Mouse (Mus musculus): ENCODE data around the gene Snrnp35. TPM values are rescaled to one million over a fixed set of nuclear protein-coding genes. Genes with fewer than 3 reads are reported as not detected.

Gene Snrnp35
- total RNA-seq, 2 experiments from 2014 or later, result 21.0 to 27.2 TPM

DNA sequence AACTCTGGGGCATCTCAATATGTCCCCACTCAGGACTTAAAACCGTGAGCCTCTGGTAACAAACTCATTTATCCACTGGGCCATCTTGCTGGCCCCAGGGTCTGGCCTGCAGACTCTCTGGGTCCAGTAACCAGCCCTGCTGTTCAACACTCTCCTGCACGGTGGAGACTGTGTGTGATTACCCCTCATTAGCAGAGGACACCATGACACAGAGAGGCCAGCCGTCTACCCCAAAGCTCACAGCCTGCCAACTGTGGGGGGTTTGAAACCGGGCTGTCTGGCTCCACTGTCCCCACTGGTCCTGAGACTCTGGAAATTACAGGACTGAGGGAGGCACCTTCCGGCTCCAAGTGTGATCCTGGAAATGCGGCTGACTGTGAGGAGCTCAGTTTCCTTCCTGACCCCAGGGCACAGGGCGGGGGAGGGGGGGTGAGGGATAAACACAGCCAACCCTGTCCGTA lies 46.3 kb downstream of the Snrnp35 start:
- no peak for DNase-seq (ENCODE audit: low spot score in 2 of 2)
- intact Hi-C loops (cut with DNase I), result no loop called here

DNA sequence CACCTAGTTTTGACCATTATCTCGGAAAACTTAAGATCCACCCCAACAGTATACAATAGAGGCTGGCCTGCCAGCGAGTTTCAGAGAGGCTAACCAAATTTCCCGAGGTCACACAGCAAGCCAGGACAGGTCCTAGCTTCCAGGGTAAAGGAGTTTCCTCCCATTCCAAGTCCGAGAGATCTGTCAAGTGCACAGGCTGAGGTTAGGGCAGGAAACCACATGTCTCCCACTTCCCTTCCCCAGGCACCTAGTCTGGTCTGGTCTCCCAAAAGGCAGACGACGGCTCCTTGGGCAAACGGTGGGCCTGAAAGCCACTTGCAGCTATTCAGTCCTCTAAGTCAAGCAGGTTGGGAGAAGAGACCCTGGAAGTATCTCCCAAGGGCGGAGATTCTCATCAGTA lies 46.8 kb downstream of the Snrnp35 start:
- no peak for DNase-seq (ENCODE audit: low spot score in 2 of 2)
- intact Hi-C loops (cut with DNase I), result no loop called here

- intact Hi-C loops (cut with DNase I), result no loop called here
- peak; percentile 77 to 81 for DNase-seq (ENCODE audit: low spot score in 2 of 2)
These were observed 48.0 kb downstream of the Snrnp35 start, which contains the start of gene Rilpl1 for GRCm38 (mm10) chr5:124530655-124531582. TSS of gene Rilpl1 (minus strand) at chr5:124531391.

GRCm38 (mm10) chr5:124531583-124531930 lies 48.6 kb downstream of the Snrnp35 start:
- DNase-seq (ENCODE audit: low spot score in 2 of 2), result no peak
- intact Hi-C loops (cut with DNase I), result no loop called here

GRCm38 (mm10) chr5:124532451-124532850 lies 49.5 kb downstream of the Snrnp35 start:
- DNase-seq (ENCODE audit: low spot score in 2 of 2), result no peak

GRCm38 (mm10) chr5:124535016-124535415 lies 52.1 kb downstream of the Snrnp35 start:
- intact Hi-C loops (cut with DNase I), result loop anchor here (5.0 kb wide), 2 partner anchors 33 to 53 kb away; partner anchors contain the start of gene Snrnp35

More at GRCm38 (mm10) chr5:124532451-124532850, 49.5 kb downstream of the Snrnp35 start:
- intact Hi-C loops (cut with DNase I), result no loop called here

GRCm38 (mm10) chr5:124536776-124537175 lies 53.8 kb downstream of the Snrnp35 start:
- DNase-seq (ENCODE audit: low spot score in 2 of 2), result peak in 1 of 2 experiments; percentile 41
- intact Hi-C loops (cut with DNase I), result loop anchor here (5.0 kb wide), 2 partner anchors 34 to 54 kb away; partner anchors contain the start of gene Snrnp35

More at GRCm38 (mm10) chr5:124535016-124535415, 52.1 kb downstream of the Snrnp35 start:
- no peak for DNase-seq (ENCODE audit: low spot score in 2 of 2)

DNA sequence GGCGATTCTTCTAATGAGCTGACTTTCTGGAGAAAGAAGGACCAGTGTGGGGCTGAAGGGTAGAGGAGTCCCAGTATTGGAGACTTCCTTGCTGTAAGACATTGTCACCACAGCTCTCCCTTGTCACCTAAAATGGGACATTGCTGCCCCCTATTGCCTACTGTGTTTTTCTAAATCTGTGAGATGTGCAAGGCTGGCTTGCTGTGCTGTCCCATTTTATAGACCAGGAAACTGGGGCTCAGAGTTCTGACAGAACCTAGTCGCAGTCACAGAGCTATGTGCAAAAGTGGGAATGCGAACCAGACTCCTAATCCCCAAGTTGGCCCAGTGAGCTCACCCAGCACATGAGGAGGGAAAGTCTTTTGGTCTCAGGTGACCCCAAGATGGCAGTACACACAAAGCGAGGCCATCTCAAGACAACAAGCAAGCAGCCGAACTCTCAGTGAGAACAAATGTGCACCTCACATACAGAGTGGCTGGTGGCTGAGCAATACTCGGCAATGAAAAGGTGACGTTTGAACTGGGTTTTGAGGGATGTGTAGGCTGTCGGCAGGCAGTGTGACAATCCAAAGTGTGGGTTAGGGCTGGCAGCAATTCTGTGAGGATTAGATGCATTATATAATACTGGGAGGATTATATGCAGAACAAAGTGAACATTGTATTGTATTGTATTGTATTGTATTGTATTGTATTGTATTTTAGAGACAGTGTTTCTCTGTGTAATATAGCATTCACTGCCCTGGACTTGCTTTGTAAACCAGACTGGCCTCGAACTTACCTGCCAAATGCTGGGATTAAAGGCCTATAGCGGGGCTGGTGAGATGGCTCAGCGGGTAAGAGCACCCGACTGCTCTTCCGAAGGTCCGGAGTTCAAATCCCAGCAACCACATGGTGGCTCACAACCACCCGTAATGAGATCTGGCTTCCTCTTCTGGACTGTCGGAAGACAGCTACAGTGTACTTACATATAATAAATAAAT lies 56.2 kb downstream of the Snrnp35 start:
- DNase-seq (ENCODE audit: low spot score in 2 of 2), result peak; percentile 61 to 87
- intact Hi-C loops (cut with DNase I), result loop anchor here (5.0 kb wide), 2 partner anchors 37 to 57 kb away; partner anchors contain the start of gene Snrnp35

GRCm38 (mm10) chr5:124539905-124540304 lies 57.0 kb downstream of the Snrnp35 start:
- intact Hi-C loops (cut with DNase I), result loop anchor here (2.0 to 5.0 kb wide), 4 partner anchors 38 to 115 kb away; partner anchors contain the start of gene Snrnp35
- DNase-seq (ENCODE audit: low spot score in 2 of 2), result no peak

DNA sequence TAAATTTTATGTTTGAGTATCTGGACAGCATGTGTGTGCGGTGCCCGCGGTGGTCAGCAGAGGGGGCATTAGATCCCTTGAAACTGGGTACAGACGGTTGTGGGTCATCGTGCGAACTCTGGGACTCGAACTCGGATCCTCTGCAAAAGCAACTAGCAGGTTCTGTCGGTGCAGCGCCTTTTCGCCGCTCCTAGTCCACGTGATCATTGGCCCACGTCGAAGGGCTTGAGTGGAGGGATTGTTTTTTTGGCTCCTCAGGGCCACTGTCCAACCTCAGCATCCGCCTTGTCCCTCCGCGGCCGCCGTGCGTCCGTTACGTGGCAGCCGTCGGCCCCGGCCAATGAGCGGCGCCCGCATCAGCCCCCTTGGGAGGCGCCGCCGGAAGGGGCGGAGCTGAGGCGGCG lies 57.5 kb downstream of the Snrnp35 start, which contains the start of gene Tmed2:
Gene Tmed2, plus strand, starts transcription at position 313 of the 404 bp plus-strand sequence.
- peak; percentile 96 to 99 for DNase-seq (ENCODE audit: low spot score in 2 of 2)
- intact Hi-C loops (cut with DNase I), result loop anchor here (2.0 kb wide), 2 partner anchors 108 to 116 kb away; no protein-coding TSS in a partner anchor

Other genes with a start within 250 kb of the Snrnp35 start
- 100 to 1,000 TPM; 275 to 292 TPM for gene Pitpnm2, start 233.4 kb upstream of the Snrnp35 start, total RNA-seq (2021)
- 10 to 100 TPM; 17.5 to 23.1 TPM for gene Mphosph9, start 155.2 kb upstream of the Snrnp35 start, total RNA-seq (2021)
- gene 2810006K23Rik, start 155.0 kb upstream of the Snrnp35 start, total RNA-seq (2021), result 10 to 100 TPM; 16.4 to 17.5 TPM
- 100 to 1,000 TPM; 154 to 177 TPM for gene Cdk2ap1, start 120.1 kb upstream of the Snrnp35 start, total RNA-seq (2021)
- 100 to 1,000 TPM; 162 to 174 TPM for gene Sbno1, start 57.1 kb upstream of the Snrnp35 start, total RNA-seq (2021)
- gene Kmt5a, start 43.2 kb upstream of the Snrnp35 start, total RNA-seq (2021), result 10 to 100 TPM; 57.6 to 66.0 TPM
- 10 to 100 TPM; 18.6 to 19.7 TPM for gene Rilpl2, start 4.8 kb upstream of the Snrnp35 start, total RNA-seq (2021)
- gene Rilpl1, start 48.3 kb downstream of the Snrnp35 start, total RNA-seq (2021), result 10 to 100 TPM; 75.2 to 95.7 TPM
- gene Tmed2, start 57.6 kb downstream of the Snrnp35 start, total RNA-seq (2021), result 100 to 1,000 TPM in 1 of 2 experiments, 10 to 100 TPM in 1; 96.4 to 113 TPM
- gene Ddx55, start 69.7 kb downstream of the Snrnp35 start, total RNA-seq (2021), result 10 to 100 TPM; 22.0 to 27.9 TPM
- gene Eif2b1, start 96.0 kb downstream of the Snrnp35 start, total RNA-seq (2021), result 10 to 100 TPM; 31.3 to 31.7 TPM
- 10 to 100 TPM; 26.6 to 30.5 TPM for gene Gtf2h3, start 96.0 kb downstream of the Snrnp35 start, total RNA-seq (2021)
- gene Atp6v0a2, start 145.4 kb downstream of the Snrnp35 start, total RNA-seq (2021), result 10 to 100 TPM; 64.2 to 65.2 TPM
- gene Dnah10, start 242.0 kb downstream of the Snrnp35 start, total RNA-seq (2021), result 1 to 10 TPM in 1 of 2 experiments, under 1 TPM in 1; 0.60 to 1.1 TPM

Measured in left cerebral cortex, postnatal 25 days (tissue).